Mouse (Mus musculus) hindbrain, postnatal 0 days (tissue): ENCODE measurements around the gene Epb41. TPM values are rescaled to one million over a fixed set of nuclear protein-coding genes. Genes with fewer than 3 reads are reported as not detected.
A peak's percentile ranks its signal among the peaks of the same experiment; 100 is the strongest.

ENCODE experiments used
- ATAC-seq: fragments of 200-750 bp; cut with Nextera tagmentation; 2 replicates; pipeline ENCODE4 v1.8.0; 2017; ENCODE audit warnings: mild to moderate bottlenecking, moderate TSS enrichment, moderate library complexity
- DNase-seq: peaks from one replicate; pipeline ENCODE4 v3.0.0-alpha.2; 2015; ENCODE audit warnings: low spot score
- H3K27ac ChIP-seq: fragments of 300-500 bp; sonication (generic); 2 replicates; pipeline ENCODE4 v1.5.1; 2014; ENCODE audit warnings: mild to moderate bottlenecking
- H3K27me3 ChIP-seq: fragments of 300-500 bp; sonication (generic); 2 replicates; pipeline ENCODE4 v1.6.1; 2014; ENCODE audit warnings: low read length, mixed read lengths; ENCODE audit not compliant: insufficient read depth
- H3K36me3 ChIP-seq: fragments of 300-500 bp; sonication (generic); 2 replicates; pipeline ENCODE4 v1.6.1; 2014; ENCODE audit warnings: low read length, mixed read lengths; ENCODE audit not compliant: insufficient read depth
- H3K4me1 ChIP-seq: fragments of 300-500 bp; sonication (generic); 2 replicates; pipeline ENCODE4 v1.6.1; 2014; ENCODE audit warnings: antibody characterized with exemption, low read length, mixed read lengths; ENCODE audit not compliant: insufficient read depth
- H3K4me2 ChIP-seq: fragments of 300-500 bp; sonication (generic); 2 replicates; pipeline ENCODE4 v1.6.1; 2014; ENCODE audit warnings: low read depth, mild to moderate bottlenecking, low read length, moderate library complexity, mixed read lengths
- H3K4me3 ChIP-seq: fragments of 300-500 bp; sonication (generic); 2 replicates; pipeline ENCODE4 v1.5.1; 2014; ENCODE audit warnings: low read length
- H3K9ac ChIP-seq: fragments of 300-500 bp; sonication (generic); replicated peaks from 2 replicates; pipeline ENCODE4 v1.6.1; 2014; ENCODE audit warnings: mild to moderate bottlenecking, low read length, moderate library complexity, mixed read lengths
- H3K9me3 ChIP-seq: fragments of 300-500 bp; sonication (generic); 2 replicates; pipeline ENCODE4 v1.6.1; 2016; ENCODE audit warnings: low read length, mixed read lengths
- CTCF ChIP-seq: IDR thresholded peaks from 2 replicates; pipeline ENCODE4 v1.5.1; 2016; ENCODE audit warnings: antibody characterized with exemption, control low read depth, low read depth
- WGBS: fragments of 180-500 bp; shearing (Covaris S2); extraction: QIAGEN DNeasy Blood & Tissue Kit; methylation state at CpG from one replicate; pipeline ENCODE4 v1.1.7; 2014; 5-methylcytosine and 5-hydroxymethylcytosine counted together
- polyA plus RNA-seq: library from polyadenylated mRNA; unstranded; fragments of >200 nt; fragmentation: Nextera tagmentation; extraction: Ambion mirVana; gene quantifications from 2 replicates; pipeline ENCODE4 v1.2.1, GENCODE M21; 2015
- total RNA-seq: library from RNA; depleted of rRNA; stranded (reverse); fragments of >200 nt; gene quantifications from 2 replicates; pipeline ENCODE4 v1.2.3, GENCODE M21; 2014

Gene Epb41
- total and polyA plus RNA-seq, 2 experiments from 2014 or later: 33.3 to 69.7 TPM

DNA sequence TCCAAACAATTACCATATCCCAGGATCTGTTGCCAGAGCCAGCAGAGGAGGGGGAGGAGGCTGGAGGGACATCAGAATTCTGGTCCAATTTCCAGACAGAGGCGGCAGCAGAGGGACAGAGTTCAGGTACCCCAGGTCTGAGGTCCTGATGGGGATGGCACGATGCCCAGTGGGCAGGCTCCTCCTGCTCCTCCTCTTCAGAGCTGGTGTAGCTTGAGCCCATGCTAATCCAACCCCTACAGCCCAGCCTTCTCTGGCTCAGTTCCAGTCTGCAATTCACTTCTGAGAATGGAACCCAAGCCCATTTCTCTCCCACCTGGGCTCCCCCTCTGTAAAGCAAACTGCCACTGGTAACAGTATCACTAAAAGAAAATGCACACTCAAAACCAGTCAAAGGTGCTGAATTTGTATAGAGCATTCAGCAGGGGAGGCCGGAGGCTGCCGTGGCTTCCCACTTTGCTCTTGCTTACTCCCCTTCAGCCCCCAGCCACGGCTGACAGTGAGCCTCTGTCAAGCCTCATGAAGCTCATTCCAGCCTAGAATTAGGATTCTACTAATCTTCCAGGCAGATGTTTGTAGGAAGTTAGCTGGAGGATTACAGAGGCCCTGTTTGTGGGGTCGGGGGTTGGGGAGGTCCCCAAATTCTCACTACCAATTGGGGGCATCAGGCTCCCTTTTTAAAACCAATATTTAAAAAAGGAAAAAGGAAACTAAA, 150.9 kb downstream of the Epb41 start:
- no peak for TF ChIP-seq CTCF
- no peak overlapping the region for H3K27ac ChIP-seq
- peaks cover 26% of the 10 kb centered on the region; the same call in 1 of the 2 replicates for H3K36me3 ChIP-seq
- WGBS: 47% methylated on average over 6 of the region's 6 CpGs
- DNase-seq: peak; percentile 38
- H3K27me3 ChIP-seq: peaks cover 25% of the 10 kb centered on the region
- H3K4me3 ChIP-seq: no peak overlapping the region
- no peak overlapping the region for H3K9ac ChIP-seq
- no peaks in the 10 kb centered on the region; the same call in 1 of the 2 replicates for H3K4me1 ChIP-seq
- H3K4me2 ChIP-seq: no peak overlapping the region
- no peak for ATAC-seq
- H3K9me3 ChIP-seq: no peaks in the 10 kb centered on the region

DNA sequence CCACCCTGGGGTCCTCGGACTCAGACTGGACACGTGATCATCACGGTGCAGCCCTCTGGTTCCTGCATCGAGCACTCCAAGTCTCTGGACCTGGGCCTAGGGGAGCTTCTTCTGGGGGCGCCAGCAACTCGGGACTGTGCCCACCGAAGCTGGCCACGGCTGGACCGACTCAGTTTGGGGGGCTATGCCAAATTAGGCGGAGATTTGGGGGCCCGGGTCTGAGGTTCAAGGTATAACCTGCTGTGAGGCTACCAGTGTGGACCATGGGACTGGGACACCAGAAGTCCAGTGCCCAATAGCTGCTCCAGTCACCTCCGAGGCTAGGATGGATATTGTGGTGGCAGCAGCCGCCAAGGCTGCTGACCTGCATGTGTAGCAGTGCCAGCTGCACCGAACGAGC, 152.7 kb downstream of the Epb41 start:
- H3K4me2 ChIP-seq: peak overlapping the region; percentile 67
- no peaks in the 10 kb centered on the region for H3K9me3 ChIP-seq
- no peaks in the 10 kb centered on the region; the same call in 1 of the 2 replicates for H3K4me1 ChIP-seq
- H3K27ac ChIP-seq: no peak overlapping the region
- ATAC-seq: no peak
- H3K9ac ChIP-seq: peak overlapping the region; percentile 53; the same call in 1 of the 2 replicates
- H3K36me3 ChIP-seq: peaks cover 15% of the 10 kb centered on the region; the same call in 1 of the 2 replicates
- H3K27me3 ChIP-seq: peaks cover 40% of the 10 kb centered on the region
- H3K4me3 ChIP-seq: peak overlapping the region; percentile 48
- no peak for DNase-seq
- TF ChIP-seq CTCF: no peak
- 59% methylated on average over 15 of the region's 15 CpGs for WGBS

DNA sequence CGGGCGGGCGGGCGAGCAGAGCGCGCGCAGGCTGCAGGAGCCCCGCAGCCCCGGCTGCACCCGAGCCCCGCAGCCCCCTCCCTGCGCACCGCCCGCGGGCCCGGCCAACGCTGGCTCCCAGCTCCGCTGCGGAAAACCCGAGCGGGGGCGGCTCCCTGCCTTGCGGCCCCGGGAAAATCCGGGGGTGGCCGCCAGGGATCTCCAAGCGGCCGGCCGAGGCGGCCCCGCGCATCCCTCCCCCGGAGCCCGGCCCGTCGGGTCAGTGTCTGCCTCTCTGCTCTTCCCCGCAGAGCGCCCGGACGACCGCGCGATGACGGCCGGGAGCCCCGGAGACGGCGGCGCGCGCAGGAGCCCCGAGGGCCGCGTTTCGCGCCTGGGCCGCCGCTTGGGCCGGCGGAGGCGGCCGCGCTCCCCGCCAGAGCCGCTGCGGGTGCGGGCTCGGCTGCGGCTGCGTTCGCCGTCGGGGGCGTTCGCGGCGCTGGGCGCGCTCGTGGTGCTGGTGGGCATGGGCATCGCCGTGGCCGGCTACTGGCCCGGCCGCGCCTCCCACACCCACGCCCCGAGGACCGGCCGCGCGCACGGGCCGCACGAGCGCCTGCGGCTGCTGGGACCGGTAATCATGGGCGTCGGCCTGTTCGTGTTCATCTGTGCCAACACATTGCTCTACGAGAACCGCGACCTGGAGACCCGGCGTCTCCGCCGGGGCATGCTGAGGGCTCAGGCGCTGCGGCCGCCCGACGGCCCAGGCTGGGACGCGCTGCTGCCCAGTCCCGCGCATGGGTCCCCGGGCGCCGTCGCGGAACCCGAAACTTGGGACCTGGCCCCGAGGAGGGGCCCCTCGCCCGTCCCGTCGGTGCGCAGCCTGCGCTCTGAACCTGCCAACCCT, 153.4 kb downstream of the Epb41 start, which contains the start of gene Tmem200b:
Tmem200b (plus strand) TSS at position 311 of the 886 bp plus-strand sequence.
- no peak for TF ChIP-seq CTCF
- Histone ChIP-seq H3K4me3 (peak within 1 kb of the TSS; percentile 48), H3K27ac (no peak within 1 kb of the TSS), H3K27me3 (peaks cover 43% of the 10 kb centered on the region), H3K36me3 (peaks cover 15% of the 10 kb centered on the region; the same call in 1 of the 2 replicates), H3K9me3 (no peaks in the 10 kb centered on the region), H3K4me2 (peak within 1 kb of the TSS; percentile 67), H3K4me1 (no peaks in the 10 kb centered on the region; the same call in 1 of the 2 replicates), H3K9ac (peak within 1 kb of the TSS; percentile 53)
- no peak for ATAC-seq
- DNase-seq: no peak
- 2% methylated on average over 107 of the region's 130 CpGs for WGBS

DNA sequence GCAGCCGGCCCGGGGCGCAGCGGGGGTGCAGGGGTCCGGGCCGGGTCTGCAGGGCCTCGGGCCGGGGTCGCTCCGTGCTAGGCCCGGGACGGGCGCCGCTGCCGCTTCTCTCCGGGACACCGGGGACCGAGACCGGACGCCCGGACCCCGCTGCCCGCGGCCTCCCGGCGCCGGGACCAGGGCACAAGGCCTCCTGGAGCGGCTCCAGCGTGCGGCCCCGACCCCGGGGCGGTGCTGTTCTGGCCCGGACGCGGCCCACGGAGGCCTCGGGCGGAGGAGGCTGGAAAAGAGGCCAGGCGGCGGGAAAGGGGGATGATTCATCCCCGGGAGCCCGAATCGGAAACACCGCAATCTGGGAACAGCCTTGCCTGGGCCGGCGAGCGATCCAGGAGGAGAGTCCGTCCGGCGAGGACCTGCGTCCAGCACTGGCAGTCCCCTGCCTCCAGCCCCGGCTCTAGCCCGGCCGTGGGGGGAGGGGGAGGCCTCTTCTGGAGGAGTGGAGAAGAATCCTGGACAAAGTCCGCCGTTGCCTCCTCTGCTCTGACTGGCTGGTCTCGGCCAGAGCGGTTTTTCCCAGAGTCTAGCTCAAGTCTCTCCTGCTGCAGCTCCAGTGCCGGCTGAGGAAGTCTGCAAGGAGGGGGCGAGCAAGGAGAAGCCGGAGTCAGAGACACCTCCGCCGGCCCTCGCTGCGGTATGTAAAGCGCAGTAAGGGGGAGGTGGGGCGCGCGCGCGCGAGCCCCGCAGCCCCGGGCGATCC, 154.3 kb downstream of the Epb41 start:
- H3K36me3 ChIP-seq: peaks cover 15% of the 10 kb centered on the region; the same call in 1 of the 2 replicates
- H3K4me1 ChIP-seq: no peaks in the 10 kb centered on the region; the same call in 1 of the 2 replicates
- peaks cover 46% of the 10 kb centered on the region for H3K27me3 ChIP-seq
- ATAC-seq (peak; percentile 12; the same call in 1 of the 2 replicates), DNase-seq (no peak)
- no peak overlapping the region for H3K27ac ChIP-seq
- TF ChIP-seq CTCF: no peak
- 2% methylated on average over 72 of the region's 76 CpGs for WGBS
- H3K9ac ChIP-seq: peak overlapping the region; percentile 53
- H3K9me3 ChIP-seq: no peaks in the 10 kb centered on the region
- peak overlapping the region; percentile 67 for H3K4me2 ChIP-seq
- peak overlapping the region; percentile 48 for H3K4me3 ChIP-seq

DNA sequence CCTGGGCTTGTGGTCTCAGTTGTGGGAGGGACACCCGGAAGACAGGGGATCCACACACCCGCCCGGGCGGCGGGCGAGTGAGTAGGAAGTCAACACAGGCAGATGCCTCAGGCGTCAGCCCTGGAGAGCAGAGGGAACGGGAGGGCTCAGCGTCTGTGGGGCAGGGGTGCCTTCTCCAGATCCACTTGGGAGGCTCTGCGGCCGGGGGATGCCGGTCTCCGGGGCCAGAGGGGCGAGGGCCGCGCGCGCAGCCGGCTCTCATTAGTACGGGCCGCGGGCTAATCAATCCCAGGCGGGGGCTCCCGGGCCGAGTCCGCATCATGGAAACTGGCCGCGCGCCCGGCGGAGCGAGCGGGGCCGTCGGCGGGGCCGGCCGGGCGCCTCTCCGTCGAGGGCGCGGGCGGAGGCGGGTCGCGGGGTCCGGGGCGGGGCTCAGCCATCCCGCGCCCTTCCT, 155.0 kb downstream of the Epb41 start:
- peaks cover 49% of the 10 kb centered on the region for H3K27me3 ChIP-seq
- no peak for TF ChIP-seq CTCF
- H3K36me3 ChIP-seq: peaks cover 11% of the 10 kb centered on the region; the same call in 1 of the 2 replicates
- no peaks in the 10 kb centered on the region for H3K9me3 ChIP-seq
- WGBS: 10% methylated on average over 38 of the region's 51 CpGs
- H3K4me1 ChIP-seq: peaks cover 5% of the 10 kb centered on the region; the same call in 1 of the 2 replicates
- no peak overlapping the region for H3K9ac ChIP-seq
- H3K4me3 ChIP-seq: peak overlapping the region; percentile 48
- DNase-seq: no peak
- ATAC-seq: no peak
- peak overlapping the region; percentile 67 for H3K4me2 ChIP-seq
- H3K27ac ChIP-seq: no peak overlapping the region

DNA sequence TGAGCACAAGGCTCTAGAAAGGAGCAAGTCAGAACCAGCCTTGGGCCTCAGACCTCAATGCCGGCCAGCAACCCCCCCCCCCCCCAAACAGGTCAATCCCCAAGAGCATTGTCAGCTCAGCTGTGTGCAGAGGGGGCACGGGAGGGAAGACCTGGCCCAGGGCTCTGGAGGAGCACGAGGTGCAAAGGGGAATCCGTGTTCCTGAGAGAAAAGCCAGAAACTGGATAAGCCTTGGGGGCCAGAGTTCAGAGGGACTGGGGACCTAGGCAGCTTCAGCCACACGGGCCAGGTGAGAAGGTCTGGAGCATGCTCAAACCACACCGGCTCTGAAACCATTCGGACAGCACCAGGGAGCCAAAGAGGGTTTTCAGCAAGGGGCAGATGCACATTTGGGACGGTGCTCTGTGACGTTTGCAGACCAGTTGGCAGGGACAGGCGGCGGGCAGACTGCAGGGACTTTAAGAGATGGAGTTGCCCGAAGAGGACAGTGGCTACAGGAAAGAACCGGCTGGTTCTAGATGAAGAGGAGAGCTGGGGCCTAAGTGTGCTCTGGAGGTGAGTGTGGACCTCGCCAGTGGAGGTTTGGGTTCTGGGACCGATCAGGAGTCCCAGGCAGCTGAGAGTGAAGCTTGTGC, 155.5 kb downstream of the Epb41 start:
- DNase-seq: no peak
- Histone ChIP-seq H3K4me1 (peaks cover 7% of the 10 kb centered on the region; the same call in 1 of the 2 replicates), H3K36me3 (peaks cover 6% of the 10 kb centered on the region; the same call in 1 of the 2 replicates), H3K4me2 (no peak overlapping the region), H3K9me3 (no peaks in the 10 kb centered on the region), H3K27ac (no peak overlapping the region), H3K9ac (no peak overlapping the region), H3K27me3 (peaks cover 50% of the 10 kb centered on the region), H3K4me3 (peak overlapping the region; percentile 48; the same call in 1 of the 2 replicates)
- no peak for ATAC-seq
- WGBS: 38% methylated on average over 15 of the region's 15 CpGs
- TF ChIP-seq CTCF: no peak
